Mouse (Mus musculus) thymus, postnatal 10 days (tissue): ENCODE measurements around the gene Nfix.

ENCODE experiments used
- DNase-seq, 2 experiments: peaks; one replicate each; pipeline ENCODE4 v3.0.0; 2021; ENCODE audit warnings: low spot score in 2 of 2

Nfix gene

GRCm38 (mm10) chr8:84781686-84782505 is 18.2 kb downstream of the Nfix start:
- DNase-seq, result no peak

- DNase-seq, result no peak
Observed at GRCm38 (mm10) chr8:84780949-84781680, 19.0 kb downstream of the Nfix start.

- DNase-seq, result no peak
Observed at GRCm38 (mm10) chr8:84780225-84780555, 20.0 kb downstream of the Nfix start.

- DNase-seq, result no peak
Observed at GRCm38 (mm10) chr8:84779519-84780224, 20.5 kb downstream of the Nfix start.

GRCm38 (mm10) chr8:84778638-84779380 is 21.3 kb downstream of the Nfix start:
- DNase-seq, result no peak

GRCm38 (mm10) chr8:84777899-84778637 is 22.1 kb downstream of the Nfix start:
- no peak for DNase-seq

- no peak for DNase-seq
Observed at GRCm38 (mm10) chr8:84776569-84776968, 23.6 kb downstream of the Nfix start.

- no peak for DNase-seq
Observed at GRCm38 (mm10) chr8:84775621-84776113, 24.5 kb downstream of the Nfix start.

GRCm38 (mm10) chr8:84775105-84775591 is 25.0 kb downstream of the Nfix start:
- DNase-seq, result no peak

- no peak for DNase-seq
Observed at GRCm38 (mm10) chr8:84774473-84774911, 25.7 kb downstream of the Nfix start.

GRCm38 (mm10) chr8:84773833-84774232 is 26.3 kb downstream of the Nfix start:
- no peak for DNase-seq

GRCm38 (mm10) chr8:84773304-84773703 is 26.8 kb downstream of the Nfix start:
- no peak for DNase-seq

- DNase-seq, result no peak
Observed at GRCm38 (mm10) chr8:84772628-84773027, 27.5 kb downstream of the Nfix start.

- no peak for DNase-seq
Observed at GRCm38 (mm10) chr8:84771941-84772378, 28.2 kb downstream of the Nfix start.

- no peak for DNase-seq
Observed at GRCm38 (mm10) chr8:84771000-84771687, 29.0 kb downstream of the Nfix start.

- DNase-seq, result no peak
Observed at GRCm38 (mm10) chr8:84770100-84770953, 29.8 kb downstream of the Nfix start.

- no peak for DNase-seq
Observed at GRCm38 (mm10) chr8:84769324-84769723, 30.8 kb downstream of the Nfix start.

GRCm38 (mm10) chr8:84768343-84769095 is 31.6 kb downstream of the Nfix start:
- DNase-seq, result no peak
